Mouse (Mus musculus) stomach, embryonic 14.5 days (tissue): ENCODE measurements around the gene Fmnl1. TPM values are rescaled to one million over a fixed set of nuclear protein-coding genes. Genes with fewer than 3 reads are reported as not detected.

ENCODE experiments used
- ATAC-seq: fragments of 200-750 bp; cut with Nextera tagmentation; 2 replicates; pipeline ENCODE4 v1.8.0; 2017; ENCODE audit warnings: low read depth, moderate TSS enrichment; ENCODE audit not compliant: insufficient number of reproducible peaks, insufficient read depth, low FRiP score
- H3K27ac ChIP-seq: fragments of 300-500 bp; sonication (generic); 2 replicates; pipeline ENCODE4 v1.5.1; 2014; ENCODE audit warnings: mild to moderate bottlenecking, low read length, moderate library complexity, mixed read lengths
- H3K27me3 ChIP-seq: fragments of 300-500 bp; sonication (generic); 2 replicates; pipeline ENCODE4 v1.6.1; 2014; ENCODE audit warnings: low read length, control low read depth, mixed read lengths; ENCODE audit not compliant: control insufficient read depth, insufficient read depth
- H3K36me3 ChIP-seq: fragments of 300-500 bp; sonication (generic); 2 replicates; pipeline ENCODE4 v1.6.1; 2014; ENCODE audit warnings: mild to moderate bottlenecking, control low read depth, low read length, moderate library complexity, mixed read lengths; ENCODE audit not compliant: control insufficient read depth, insufficient read depth
- H3K4me1 ChIP-seq: fragments of 300-500 bp; sonication (generic); 2 replicates; pipeline ENCODE4 v1.6.1; 2014; ENCODE audit warnings: low read length, control low read depth, mixed read lengths; ENCODE audit not compliant: control insufficient read depth, insufficient read depth
- H3K4me2 ChIP-seq: fragments of 300-500 bp; sonication (generic); replicated peaks from 2 replicates; pipeline ENCODE4 v1.6.1; 2014; ENCODE audit warnings: low read depth, low read length, control low read depth
- H3K4me3 ChIP-seq: fragments of 300-500 bp; sonication (generic); 2 replicates; pipeline ENCODE4 v1.5.1; 2014; ENCODE audit warnings: low read depth, low read length, control low read depth
- H3K9ac ChIP-seq: fragments of 300-500 bp; sonication (generic); replicated peaks from 2 replicates; pipeline ENCODE4 v1.6.1; 2014; ENCODE audit warnings: low read depth, mild to moderate bottlenecking, control low read depth, low read length, moderate library complexity, mixed read lengths
- H3K9me3 ChIP-seq: fragments of 300-500 bp; sonication (generic); 2 replicates; pipeline ENCODE4 v1.6.1; 2016; ENCODE audit warnings: low read depth, low read length, control low read depth; ENCODE audit not compliant: control insufficient read depth
- WGBS: fragments of 180-500 bp; shearing (Covaris S2); extraction: QIAGEN DNeasy Blood & Tissue Kit; methylation state at CpG from one replicate; pipeline ENCODE4 v1.1.7; 2014; 5-methylcytosine and 5-hydroxymethylcytosine counted together
- polyA plus RNA-seq: library from polyadenylated mRNA; unstranded; fragments of >200 nt; fragmentation: Nextera tagmentation; extraction: Ambion mirVana; gene quantifications from 2 replicates; pipeline ENCODE4 v1.2.1, GENCODE M21; 2014

Fmnl1 gene
- polyA plus RNA-seq, 1 experiment from 2014 or later = 1.7 TPM

GRCm38 (mm10) chr11:103174891-103175391 is 4.0 kb downstream of the Fmnl1 start:
- Histone ChIP-seq H3K4me1 (0 out of 2 replicates have a peak, but pooled peaks cover 5% of the 10 kb centered on the region), H3K27ac (no peak overlapping the region), H3K4me3 (no peak overlapping the region), H3K4me2 (no peak overlapping the region), H3K27me3 (peaks cover 26% of the 10 kb centered on the region; the same call in 1 of the 2 replicates), H3K36me3 (no peaks in the 10 kb centered on the region), H3K9me3 (no peaks in the 10 kb centered on the region), H3K9ac (no peak overlapping the region)
- no peak for ATAC-seq
- WGBS = 53% methylated on average over 8 of the region's 8 CpGs

GRCm38 (mm10) chr11:103175688-103176442 is 5.0 kb downstream of the Fmnl1 start:
- Histone ChIP-seq H3K27ac (no peak overlapping the region), H3K4me2 (no peak overlapping the region), H3K9me3 (no peaks in the 10 kb centered on the region), H3K36me3 (no peaks in the 10 kb centered on the region), H3K4me3 (no peak overlapping the region), H3K9ac (no peak overlapping the region), H3K4me1 (no peaks in the 10 kb centered on the region), H3K27me3 (peaks cover 16% of the 10 kb centered on the region; the same call in 1 of the 2 replicates)
- 73% methylated on average over 14 of the region's 14 CpGs for WGBS
- no peak for ATAC-seq

GRCm38 (mm10) chr11:103176510-103176909 is 5.6 kb downstream of the Fmnl1 start:
- H3K4me3 ChIP-seq = no peak overlapping the region
- no peak for ATAC-seq
- H3K4me1 ChIP-seq = no peaks in the 10 kb centered on the region
- H3K9me3 ChIP-seq = no peaks in the 10 kb centered on the region
- H3K4me2 ChIP-seq = no peak overlapping the region
- H3K9ac ChIP-seq = no peak overlapping the region
- H3K36me3 ChIP-seq = no peaks in the 10 kb centered on the region
- WGBS = 92% methylated on average over 1 of the region's 1 CpGs
- H3K27me3 ChIP-seq = peaks cover 16% of the 10 kb centered on the region; the same call in 1 of the 2 replicates
- H3K27ac ChIP-seq = no peak overlapping the region

GRCm38 (mm10) chr11:103177216-103177615 is 6.3 kb downstream of the Fmnl1 start:
- no peak overlapping the region for H3K4me3 ChIP-seq
- H3K4me1 ChIP-seq = no peaks in the 10 kb centered on the region
- WGBS = 81% methylated on average over 5 of the region's 5 CpGs
- no peak for ATAC-seq
- H3K9ac ChIP-seq = no peak overlapping the region
- H3K4me2 ChIP-seq = no peak overlapping the region
- no peak overlapping the region for H3K27ac ChIP-seq
- no peaks in the 10 kb centered on the region for H3K36me3 ChIP-seq
- no peaks in the 10 kb centered on the region for H3K9me3 ChIP-seq
- peaks cover 9% of the 10 kb centered on the region; the same call in 1 of the 2 replicates for H3K27me3 ChIP-seq

GRCm38 (mm10) chr11:103177815-103178485 is 7.0 kb downstream of the Fmnl1 start:
- ATAC-seq = no peak
- H3K9me3 ChIP-seq = no peaks in the 10 kb centered on the region
- H3K27me3 ChIP-seq = 0 out of 2 replicates have a peak, but pooled peaks cover 3% of the 10 kb centered on the region
- no peaks in the 10 kb centered on the region for H3K36me3 ChIP-seq
- no peak overlapping the region for H3K27ac ChIP-seq
- H3K4me2 ChIP-seq = no peak overlapping the region
- H3K9ac ChIP-seq = no peak overlapping the region
- no peak overlapping the region for H3K4me3 ChIP-seq
- WGBS = 80% methylated on average over 15 of the region's 15 CpGs
- H3K4me1 ChIP-seq = no peaks in the 10 kb centered on the region

GRCm38 (mm10) chr11:103178748-103179147 is 7.8 kb downstream of the Fmnl1 start:
- Histone ChIP-seq H3K36me3 (no peaks in the 10 kb centered on the region), H3K4me2 (no peak overlapping the region), H3K9ac (no peak overlapping the region), H3K4me1 (no peaks in the 10 kb centered on the region), H3K9me3 (no peaks in the 10 kb centered on the region), H3K27me3 (no peaks in the 10 kb centered on the region), H3K27ac (no peak overlapping the region), H3K4me3 (no peak overlapping the region)
- ATAC-seq = no peak
- WGBS = 84% methylated on average over 8 of the region's 8 CpGs

GRCm38 (mm10) chr11:103180426-103180825 is 9.5 kb downstream of the Fmnl1 start:
- H3K9me3 ChIP-seq = no peaks in the 10 kb centered on the region
- no peak overlapping the region for H3K4me2 ChIP-seq
- no peak for ATAC-seq
- no peak overlapping the region for H3K4me3 ChIP-seq
- WGBS = 55% methylated on average over 1 of the region's 1 CpGs
- no peaks in the 10 kb centered on the region for H3K4me1 ChIP-seq
- H3K9ac ChIP-seq = no peak overlapping the region
- H3K27ac ChIP-seq = no peak overlapping the region
- no peaks in the 10 kb centered on the region for H3K27me3 ChIP-seq
- H3K36me3 ChIP-seq = no peaks in the 10 kb centered on the region

- Histone ChIP-seq H3K27ac (no peak overlapping the region), H3K4me2 (no peak overlapping the region), H3K27me3 (no peaks in the 10 kb centered on the region), H3K36me3 (no peaks in the 10 kb centered on the region), H3K4me1 (no peaks in the 10 kb centered on the region), H3K9me3 (no peaks in the 10 kb centered on the region), H3K4me3 (no peak overlapping the region), H3K9ac (no peak overlapping the region)
- ATAC-seq = no peak
- WGBS = 79% methylated on average over 9 of the region's 9 CpGs
Measured at GRCm38 (mm10) chr11:103181349-103181748, 10.4 kb downstream of the Fmnl1 start.
